9 mouse cellular contexts compared by ENCODE assay signal in genomic region chr7:142393191-142393590, GRCm38 (mm10). TPM values are rescaled to one million over a fixed set of nuclear protein-coding genes. Genes with fewer than 3 reads are reported as not detected.
DNase-seq lines count a peak whose midpoint lies in the region; ATAC-seq and TF ChIP-seq lines count a peak whose summit lies in the region.
"Had no signal": no experiment of that assay in that cellular context is flagged by ENCODE, and none has a peak within 500 bp of the region (broad histone marks: within the 10 kb centered on the region; RNA-seq: fewer than 3 reads in every experiment).

No protein-coding gene starts in this region.

- TF ChIP-seq POLR2A in MEL (IDR thresholded peaks at IDR 0.05; ENCODE audit: control insufficient read depth in 1 of 2, insufficient read depth in 1 of 2, low read depth in 1 of 2, low read length in 2 of 2, poor library complexity in 1 of 2) = no peak

- no peaks in the 10 kb centered on the region for H3K9me3 ChIP-seq in MEL (replicated peaks; ENCODE audit: insufficient read depth, low read length)
- H3K9me3 ChIP-seq in embryonic facial prominence, embryonic 11.5 days (replicated peaks; ENCODE audit: control insufficient read depth, low read length) = no peaks in the 10 kb centered on the region

- H3K36me3 ChIP-seq in MEL (ENCODE audit: control insufficient read depth in 1 of 2, insufficient read depth in 2 of 2, low read length in 2 of 2) = peaks cover 0 to 31% of the 10 kb centered on the region in 2 experiments; a peak in 2 of 4 replicates
- H3K36me3 ChIP-seq in embryonic facial prominence, embryonic 11.5 days (replicated peaks; ENCODE audit: control insufficient read depth, insufficient read depth, low read depth, low read length) = no peaks in the 10 kb centered on the region

- H3K79me2 ChIP-seq in MEL (ENCODE audit: control insufficient read depth, insufficient read depth, low read length, poor library complexity) = no peaks in the 10 kb centered on the region

- DNase-seq in embryo, embryonic 10 days (ENCODE audit: low spot score) = peak; percentile 15
- DNase-seq in embryo, embryonic 10.5 days (ENCODE audit: low spot score) = no peak
- peak; percentile 86 for DNase-seq in MEL (ENCODE audit: low read depth, low spot score)
- DNase-seq in embryonic facial prominence, embryonic 11.5 days (ENCODE audit: low spot score) = peak; percentile 10
- DNase-seq in lung, postnatal 14 days = peak; percentile 55
- no peak for DNase-seq in B cell, adult 2 months
- no peak for DNase-seq in cerebellum, adult 18-20 months
- DNase-seq in gastrocnemius, postnatal 25 days = no peak

- no peak for TF ChIP-seq RAD21 in MEL (IDR thresholded peaks at IDR 0.05; ENCODE audit: low read depth, low read length)

- TF ChIP-seq EP300 in MEL (IDR thresholded peaks at IDR 0.05; ENCODE audit: low read depth in 1 of 2, low read length in 2 of 2) = peak; percentile 52 to 68; a peak in 3 of 4 replicates

- peak overlapping the region; percentile 84 for H3K27ac ChIP-seq in MEL (ENCODE audit: control insufficient read depth, low read depth, low read length)
- no peak overlapping the region for H3K27ac ChIP-seq in embryonic facial prominence, embryonic 11.5 days (replicated peaks; ENCODE audit: low read depth, low read length)

- no peak overlapping the region; the same call in 1 of the 2 replicates for H3K9ac ChIP-seq in MEL (ENCODE audit: control insufficient read depth, low read depth, low read length, poor library complexity, severe bottlenecking)
- no peak overlapping the region for H3K9ac ChIP-seq in embryonic facial prominence, embryonic 11.5 days (replicated peaks; ENCODE audit: low read length)

- no peaks in the 10 kb centered on the region for H3K27me3 ChIP-seq in MEL (ENCODE audit: control insufficient read depth in 1 of 2, insufficient read depth in 2 of 2, low read length in 2 of 2)
- no peaks in the 10 kb centered on the region for H3K27me3 ChIP-seq in embryonic facial prominence, embryonic 11.5 days (ENCODE audit: control insufficient read depth, insufficient read depth, low read length)

- H3K4me2 ChIP-seq in embryonic facial prominence, embryonic 11.5 days (ENCODE audit: low read depth, low read length) = no peak overlapping the region

- peaks cover 30 to 56% of the 10 kb centered on the region in 2 experiments for H3K4me1 ChIP-seq in MEL (ENCODE audit: control insufficient read depth in 1 of 2, insufficient read depth in 2 of 2, low read length in 2 of 2)
- H3K4me1 ChIP-seq in embryonic facial prominence, embryonic 11.5 days (ENCODE audit: control insufficient read depth, insufficient read depth, low read length) = no peaks in the 10 kb centered on the region

- no peak for ATAC-seq in embryonic facial prominence, embryonic 11.5 days (replicated peaks; ENCODE audit: insufficient number of reproducible peaks, low FRiP score, low TSS enrichment, low read depth)

- WGBS in embryonic facial prominence, embryonic 11.5 days = 26% methylated on average over 4 of the region's 4 CpGs

- no peak for TF ChIP-seq CTCF in MEL (IDR thresholded peaks at IDR 0.05 in 2 of 3, conservative IDR thresholded peaks at IDR 0.05 in 1 of 3; ENCODE audit: control insufficient read depth in 1 of 3, insufficient read depth in 1 of 3, low read depth in 2 of 3, low read length in 3 of 3, poor library complexity in 1 of 3, severe bottlenecking in 1 of 3)

- no peak overlapping the region for H3K4me3 ChIP-seq in MEL (ENCODE audit: control insufficient read depth in 1 of 2, insufficient read depth in 1 of 2, low read depth in 2 of 2, low read length in 2 of 2)
- H3K4me3 ChIP-seq in embryonic facial prominence, embryonic 11.5 days (ENCODE audit: low read depth, low read length) = no peak overlapping the region

TF ChIP-seq in MEL, 35 proteins besides CTCF, POLR2A, EP300 and RAD21:
- TF ChIP-seq CHD2 (IDR thresholded peaks at IDR 0.05; ENCODE audit: low read length) = peak; percentile 51
- TF ChIP-seq MYC (IDR thresholded peaks at IDR 0.05; ENCODE audit: low read depth, low read length) = no peak
- no peak for TF ChIP-seq ZKSCAN1 (IDR thresholded peaks at IDR 0.05; ENCODE audit: low read depth, low read length)
- TF ChIP-seq ETS1 (IDR thresholded peaks at IDR 0.05; ENCODE audit: low read depth, low read length) = peak; percentile 69
- peak; percentile 72; the same call in 1 of the 2 replicates for TF ChIP-seq GABPA (IDR thresholded peaks at IDR 0.05; ENCODE audit: low read depth, low read length)
- no peak for TF ChIP-seq ZNF384 (IDR thresholded peaks at IDR 0.05; ENCODE audit: low read depth, low read length)
- 0 out of 2 replicates have a peak, but pooled peaks have one; percentile 9 for TF ChIP-seq BHLHE40 (IDR thresholded peaks at IDR 0.05; ENCODE audit: borderline replicate concordance, low read depth, low read length)
- TF ChIP-seq RCOR1 (IDR thresholded peaks at IDR 0.05; ENCODE audit: low read depth, low read length) = no peak
- peak; percentile 75; the same call in 1 of the 2 replicates for TF ChIP-seq JUND (IDR thresholded peaks at IDR 0.05; ENCODE audit: low read depth, low read length)
- no peak for TF ChIP-seq USF2 (IDR thresholded peaks at IDR 0.05; ENCODE audit: borderline replicate concordance in 1 of 2, insufficient read depth in 1 of 2, low read depth in 1 of 2, low read length in 2 of 2)
- 0 out of 2 replicates have a peak, but pooled peaks have one; percentile 35 for TF ChIP-seq SIN3A (IDR thresholded peaks at IDR 0.05; ENCODE audit: low read length)
- TF ChIP-seq MAFK (IDR thresholded peaks at IDR 0.05; ENCODE audit: borderline replicate concordance, low read depth, low read length) = peak; percentile 68; the same call in 1 of the 2 replicates

RNA-seq across cellular contexts. Expression of gene Ctsd, which starts 5.4 kb away (rescaled TPM):
- total RNA-seq in MEL (2012; rRNA removed) = 112 and 115 TPM in 2 replicates
- 100 to 1,000 TPM in 1 of 2 experiments, 10 to 100 TPM in 1; 89.3 to 179 TPM for polyA plus RNA-seq in MEL (2012; ENCODE audit: insufficient read depth in 1 of 2, insufficient read length in 2 of 2, low read depth in 1 of 2, low replicate concordance in 2 of 2, missing spikeins in 1 of 2)
- 163 and 197 TPM in 2 replicates for polyA plus RNA-seq in embryonic facial prominence, embryonic 11.5 days (2014; fragmentation: Nextera tagmentation; extraction: Ambion mirVana)
- 100 to 1,000 TPM; 317 to 434 TPM for total RNA-seq in gastrocnemius, postnatal 25 days (2021)

RNA-seq across cellular contexts. Expression of gene Gm49369, which starts 10.7 kb away (rescaled TPM):
- total RNA-seq in MEL (2012; rRNA removed) = 3.2 and 8.1 TPM in 2 replicates
- 10 to 100 TPM in 1 of 2 experiments, not detected in 1; 15.2 TPM for polyA plus RNA-seq in MEL (2012; ENCODE audit: insufficient read depth in 1 of 2, insufficient read length in 2 of 2, low read depth in 1 of 2, low replicate concordance in 2 of 2, missing spikeins in 1 of 2)
- polyA plus RNA-seq in embryonic facial prominence, embryonic 11.5 days (2014; fragmentation: Nextera tagmentation; extraction: Ambion mirVana) = 2.0 TPM in 1 of 2 replicates, not detected in the other
- total RNA-seq in gastrocnemius, postnatal 25 days (2021) = 1 to 10 TPM; 4.0 to 5.6 TPM
- polyA plus RNA-seq: intestine, embryonic 14.5 days had no signal

RNA-seq across cellular contexts. Expression of gene Ifitm10, which starts 19.6 kb away (rescaled TPM):
- total RNA-seq in MEL (2012; rRNA removed) = not detected in 2 replicates
- under 1 TPM in 1 of 2 experiments, not detected in 1; 0.21 TPM for polyA plus RNA-seq in MEL (2012; ENCODE audit: insufficient read depth in 1 of 2, insufficient read length in 2 of 2, low read depth in 1 of 2, low replicate concordance in 2 of 2, missing spikeins in 1 of 2)
- 0.97 and 1.9 TPM in 2 replicates for polyA plus RNA-seq in embryonic facial prominence, embryonic 11.5 days (2014; fragmentation: Nextera tagmentation; extraction: Ambion mirVana)
- 1 to 10 TPM; 3.3 to 4.2 TPM for total RNA-seq in gastrocnemius, postnatal 25 days (2021)

RNA-seq across cellular contexts. Expression of gene Syt8, which starts 41.5 kb away (rescaled TPM):
- total RNA-seq in MEL (2012; rRNA removed) = not detected in 2 replicates
- not detected for polyA plus RNA-seq in MEL (2012; ENCODE audit: insufficient read depth in 1 of 2, insufficient read length in 2 of 2, low read depth in 1 of 2, low replicate concordance in 2 of 2, missing spikeins in 1 of 2)
- 0.52 TPM in 1 of 2 replicates, not detected in the other for polyA plus RNA-seq in embryonic facial prominence, embryonic 11.5 days (2014; fragmentation: Nextera tagmentation; extraction: Ambion mirVana)
- total RNA-seq in gastrocnemius, postnatal 25 days (2021) = not detected

RNA-seq across cellular contexts. Expression of gene Tnni2, which starts 48.4 kb away (rescaled TPM):
- total RNA-seq in MEL (2012; rRNA removed) = not detected in 2 replicates
- polyA plus RNA-seq in MEL (2012; ENCODE audit: insufficient read depth in 1 of 2, insufficient read length in 2 of 2, low read depth in 1 of 2, low replicate concordance in 2 of 2, missing spikeins in 1 of 2) = under 1 TPM in 1 of 2 experiments, not detected in 1; 0.84 TPM
- 1.4 and 2.7 TPM in 2 replicates for polyA plus RNA-seq in embryonic facial prominence, embryonic 11.5 days (2014; fragmentation: Nextera tagmentation; extraction: Ambion mirVana)
- over 10,000 TPM; 16,193 to 17,938 TPM for total RNA-seq in gastrocnemius, postnatal 25 days (2021)

Comparison
In these comparisons a context has a peak if more than half of its experiments do, and no peak if none do; other contexts are left out.
1. DNase-seq: peak in embryo, embryonic 10 days (single experiment), MEL (single experiment), embryonic facial prominence, embryonic 11.5 days (single experiment) and lung, postnatal 14 days (single experiment); none in embryo, embryonic 10.5 days (single experiment), B cell, adult 2 months (0 of 2), cerebellum, adult 18-20 months (0 of 2) and gastrocnemius, postnatal 25 days (single experiment).